Mouse (Mus musculus) megakaryocyte, embryonic 14.5 days (primary cell): ENCODE measurements around the gene Mark1. TPM values are rescaled to one million over a fixed set of nuclear protein-coding genes. Genes with fewer than 3 reads are reported as not detected.

ENCODE experiments used
- H3K27me3 ChIP-seq: replicated peaks from 2 replicates; pipeline ENCODE3; 2012; ENCODE audit warnings: inconsistent platforms
- H3K36me3 ChIP-seq: replicated peaks from 2 replicates; pipeline ENCODE3; 2012; ENCODE audit warnings: low read length, inconsistent platforms, mixed read lengths
- H3K4me1 ChIP-seq: 2 replicates; pipeline ENCODE4 v1.6.1; 2012; ENCODE audit warnings: inconsistent platforms
- H3K4me3 ChIP-seq: replicated peaks from 2 replicates; pipeline ENCODE3; 2012; ENCODE audit warnings: moderate library complexity, mild to moderate bottlenecking, inconsistent platforms
- H3K9me3 ChIP-seq: 2 replicates; pipeline ENCODE4 v1.6.1; 2012; ENCODE audit warnings: inconsistent platforms
- FLI1 ChIP-seq: IDR thresholded peaks from 2 replicates; pipeline ENCODE4 v1.6.1; 2012; ENCODE audit warnings: low read length, inconsistent platforms, mixed read lengths
- GATA1 ChIP-seq: IDR thresholded peaks from 3 replicates; pipeline ENCODE4 v1.6.1; 2012; ENCODE audit warnings: mixed read lengths, low read length, inconsistent platforms, borderline replicate concordance
- polyA plus RNA-seq: library from polyadenylated mRNA; stranded (reverse); fragments of >175 nt; gene quantifications from 2 replicates; pipeline ENCODE4 v1.2.3, GENCODE M21; 2012; ENCODE audit warnings: low replicate concordance; ENCODE audit not compliant: insufficient read depth

Mark1 gene
- not detected in 2 replicates for polyA plus RNA-seq

- Histone ChIP-seq H3K36me3 (no peaks in the 10 kb centered on the region), H3K4me3 (peak within 1 kb of the TSS; percentile 86), H3K4me1 (peaks cover 7% of the 10 kb centered on the region), H3K27me3 (peaks cover 56% of the 10 kb centered on the region), H3K9me3 (no peaks in the 10 kb centered on the region)
- TF ChIP-seq GATA1 (no peak), FLI1 (no peak)
Observed at GRCm38 (mm10) chr1:184999071-184999750, at the start of gene Mark1. Gene Mark1, minus strand, starts transcription at chr1:184999570.

- no peak overlapping the region for H3K4me3 ChIP-seq
- H3K4me1 ChIP-seq, result no peaks in the 10 kb centered on the region
- TF ChIP-seq GATA1 (no peak), FLI1 (no peak)
- peaks cover 16% of the 10 kb centered on the region for H3K9me3 ChIP-seq
- no peaks in the 10 kb centered on the region for H3K36me3 ChIP-seq
- H3K27me3 ChIP-seq, result peaks cover 3% of the 10 kb centered on the region
Observed at GRCm38 (mm10) chr1:185047516-185048247, 48.3 kb upstream of the Mark1 start.

GRCm38 (mm10) chr1:185046513-185046912 is 47.1 kb upstream of the Mark1 start:
- H3K4me3 ChIP-seq, result no peak overlapping the region
- TF ChIP-seq GATA1 (no peak), FLI1 (no peak)
- H3K36me3 ChIP-seq, result no peaks in the 10 kb centered on the region
- no peaks in the 10 kb centered on the region for H3K27me3 ChIP-seq
- no peaks in the 10 kb centered on the region for H3K4me1 ChIP-seq
- H3K9me3 ChIP-seq, result peaks cover 10% of the 10 kb centered on the region

- Histone ChIP-seq H3K9me3 (no peaks in the 10 kb centered on the region), H3K4me3 (no peak overlapping the region), H3K4me1 (no peaks in the 10 kb centered on the region), H3K27me3 (no peaks in the 10 kb centered on the region), H3K36me3 (no peaks in the 10 kb centered on the region)
- TF ChIP-seq GATA1, result no peak
- TF ChIP-seq FLI1, result no peak
Observed at GRCm38 (mm10) chr1:185038183-185038686, 38.9 kb upstream of the Mark1 start.

- H3K4me1 ChIP-seq, result no peaks in the 10 kb centered on the region
- peaks cover 6% of the 10 kb centered on the region; the same call in 1 of the 2 replicates for H3K9me3 ChIP-seq
- H3K36me3 ChIP-seq, result no peaks in the 10 kb centered on the region
- TF ChIP-seq GATA1, result no peak
- TF ChIP-seq FLI1, result no peak
- H3K27me3 ChIP-seq, result no peaks in the 10 kb centered on the region
- H3K4me3 ChIP-seq, result no peak overlapping the region
Observed at GRCm38 (mm10) chr1:185030565-185030964, 31.2 kb upstream of the Mark1 start.

- Histone ChIP-seq H3K36me3 (no peaks in the 10 kb centered on the region), H3K4me1 (no peaks in the 10 kb centered on the region)
- TF ChIP-seq GATA1 (no peak), FLI1 (no peak)
Observed at GRCm38 (mm10) chr1:185020429-185021168, 21.2 kb upstream of the Mark1 start.

GRCm38 (mm10) chr1:185012566-185012965 is 13.2 kb upstream of the Mark1 start:
- no peaks in the 10 kb centered on the region for H3K36me3 ChIP-seq
- no peaks in the 10 kb centered on the region for H3K4me1 ChIP-seq
- H3K4me3 ChIP-seq, result no peak overlapping the region
- H3K9me3 ChIP-seq, result peaks cover 15% of the 10 kb centered on the region
- TF ChIP-seq GATA1 (no peak), FLI1 (no peak)
- H3K27me3 ChIP-seq, result no peaks in the 10 kb centered on the region

More at GRCm38 (mm10) chr1:185020429-185021168, 21.2 kb upstream of the Mark1 start:
- H3K4me3 ChIP-seq, result no peak overlapping the region
- peaks cover 12% of the 10 kb centered on the region for H3K9me3 ChIP-seq
- H3K27me3 ChIP-seq, result no peaks in the 10 kb centered on the region

GRCm38 (mm10) chr1:185007066-185007465 is 7.7 kb upstream of the Mark1 start:
- TF ChIP-seq FLI1 (no peak), GATA1 (no peak)
- Histone ChIP-seq H3K36me3 (no peaks in the 10 kb centered on the region), H3K9me3 (no peaks in the 10 kb centered on the region), H3K4me3 (no peak overlapping the region), H3K4me1 (no peaks in the 10 kb centered on the region), H3K27me3 (peaks cover 9% of the 10 kb centered on the region)

- Histone ChIP-seq H3K27me3 (peaks cover 56% of the 10 kb centered on the region), H3K4me1 (peaks cover 7% of the 10 kb centered on the region), H3K36me3 (no peaks in the 10 kb centered on the region), H3K4me3 (no peak overlapping the region), H3K9me3 (no peaks in the 10 kb centered on the region)
- TF ChIP-seq FLI1 (no peak), GATA1 (no peak)
Observed at GRCm38 (mm10) chr1:184999780-185000599, 620 bp upstream of the Mark1 start.
